Mouse (Mus musculus) embryonic fibroblast, embryonic 13.5 days (primary cell): Measurements from ENCODE around the gene Fyb2.

Experiments
- CTCF ChIP-seq: IDR thresholded peaks from 2 replicates; pipeline ENCODE4 v1.5.1; 2011; ENCODE audit warnings: mild to moderate bottlenecking, control low read depth, low read length, moderate library complexity, borderline replicate concordance; ENCODE audit not compliant: insufficient read depth
- POLR2A ChIP-seq: IDR thresholded peaks from 2 replicates; pipeline ENCODE4 v1.6.1; 2011; ENCODE audit warnings: low read depth, mild to moderate bottlenecking, control low read depth, low read length, moderate library complexity

DNA sequence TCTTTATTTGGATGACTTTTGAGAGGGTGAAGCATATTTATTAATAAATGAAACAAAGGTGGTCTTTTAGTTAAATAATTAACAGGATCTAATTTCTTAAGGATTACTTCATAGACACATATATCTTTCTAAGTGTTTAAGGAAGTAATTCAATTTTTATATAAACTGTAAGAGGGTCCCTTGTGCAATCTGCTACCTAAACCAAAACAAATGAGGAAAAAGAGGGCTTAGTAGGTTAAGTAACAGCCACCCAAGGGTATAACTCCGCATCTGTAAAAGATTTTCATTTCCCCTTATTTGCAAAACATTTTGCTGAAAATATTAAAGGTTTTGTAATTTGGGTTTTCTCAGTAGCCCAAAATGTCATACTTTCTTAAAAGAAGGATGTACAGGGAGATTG lies 48.9 kb upstream of the Fyb2 start:
- TF ChIP-seq POLR2A (no peak), CTCF (no peak)
